Mouse (Mus musculus) limb, embryonic 11.5 days (tissue): Measurements from ENCODE around the gene Actn4. TPM values are rescaled to one million over a fixed set of nuclear protein-coding genes. Genes with fewer than 3 reads are reported as not detected.
A peak's percentile ranks its signal among the peaks of the same experiment; 100 is the strongest.

ENCODE experiments used
- ATAC-seq: fragments of 200-750 bp; cut with Nextera tagmentation; 2 replicates; pipeline ENCODE4 v1.8.0; 2017; ENCODE audit warnings: low read depth; ENCODE audit not compliant: insufficient number of reproducible peaks, low FRiP score, low TSS enrichment
- DNase-seq: peaks from one replicate; pipeline ENCODE4 v3.0.0-alpha.2; 2015; ENCODE audit warnings: low spot score
- H3K27ac ChIP-seq: fragments of 300-500 bp; sonication (generic); replicated peaks from 2 replicates; pipeline ENCODE4 v1.5.1; 2014; ENCODE audit warnings: low read depth, mild to moderate bottlenecking, low read length
- H3K27me3 ChIP-seq: fragments of 300-500 bp; sonication (generic); 2 replicates; pipeline ENCODE4 v1.6.1; 2014; ENCODE audit warnings: mild to moderate bottlenecking, low read length, mixed read lengths; ENCODE audit not compliant: control insufficient read depth, insufficient read depth
- H3K36me3 ChIP-seq: fragments of 300-500 bp; sonication (generic); 2 replicates; pipeline ENCODE4 v1.6.1; 2014; ENCODE audit warnings: mild to moderate bottlenecking, low read length, moderate library complexity, mixed read lengths; ENCODE audit not compliant: control insufficient read depth, insufficient read depth
- H3K4me1 ChIP-seq: fragments of 300-500 bp; sonication (generic); 2 replicates; pipeline ENCODE4 v1.6.1; 2014; ENCODE audit warnings: low read length, mixed read lengths; ENCODE audit not compliant: control insufficient read depth, insufficient read depth
- H3K4me2 ChIP-seq: fragments of 300-500 bp; sonication (generic); 2 replicates; pipeline ENCODE4 v1.6.1; 2014; ENCODE audit warnings: low read depth, mild to moderate bottlenecking, moderate library complexity; ENCODE audit not compliant: severe bottlenecking
- H3K4me3 ChIP-seq: fragments of 300-500 bp; sonication (generic); 2 replicates; pipeline ENCODE4 v1.5.1; 2014; ENCODE audit warnings: low read depth, low read length
- H3K9ac ChIP-seq: fragments of 300-500 bp; sonication (generic); 2 replicates; pipeline ENCODE4 v1.6.1; 2014; ENCODE audit warnings: mild to moderate bottlenecking, low read length
- H3K9me3 ChIP-seq: fragments of 300-500 bp; sonication (generic); 2 replicates; pipeline ENCODE4 v1.6.1; 2016; ENCODE audit warnings: low read length; ENCODE audit not compliant: control insufficient read depth
- WGBS: fragments of 180-500 bp; shearing (Covaris S2); extraction: QIAGEN DNeasy Blood & Tissue Kit; methylation state at CpG from one replicate; pipeline ENCODE4 v1.1.7; 2014; 5-methylcytosine and 5-hydroxymethylcytosine counted together
- polyA plus RNA-seq: library from polyadenylated mRNA; unstranded; fragments of >200 nt; fragmentation: Nextera tagmentation; extraction: Ambion mirVana; gene quantifications from 2 replicates; pipeline ENCODE4 v1.2.1, GENCODE M21; 2014

The Actn4 gene
- polyA plus RNA-seq, 1 experiment from 2014 or later, result 208 TPM

DNA sequence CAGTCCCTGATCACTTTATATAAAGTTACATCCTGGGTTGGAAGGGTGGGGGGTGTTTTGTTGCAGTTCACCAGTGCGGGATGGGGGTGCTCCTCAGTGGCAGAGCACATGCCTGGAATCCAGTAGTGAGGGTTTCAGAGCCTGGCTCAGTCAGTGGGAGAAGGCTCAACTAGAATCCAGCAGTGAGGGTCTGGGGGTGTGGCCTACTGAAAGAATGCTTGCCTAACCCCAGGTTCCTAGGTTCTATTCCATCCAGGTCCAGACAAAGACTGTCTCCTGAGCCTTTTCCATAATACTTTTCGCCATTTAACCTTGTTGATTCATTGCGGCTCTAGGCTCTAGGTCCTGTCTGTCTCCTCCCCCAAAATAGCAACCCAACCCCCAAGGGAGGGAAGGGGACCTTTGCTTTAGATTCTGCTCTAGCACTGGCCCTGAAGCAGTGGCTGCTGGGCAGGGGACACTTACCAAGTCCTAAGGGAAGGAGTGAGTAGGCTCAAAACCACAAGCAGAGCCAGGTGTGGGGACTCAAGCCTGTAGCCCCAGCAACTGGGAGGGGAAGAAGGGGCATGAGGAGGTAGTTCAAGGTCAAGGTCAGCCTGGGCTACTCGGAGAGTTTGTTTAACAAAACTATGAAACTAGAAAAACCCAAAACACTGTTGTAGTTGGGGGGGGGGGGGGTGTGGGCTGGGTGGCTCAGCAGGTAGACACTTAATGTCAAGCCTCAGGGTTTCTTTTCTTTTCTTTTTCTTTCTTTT, 4.8 kb upstream of the Actn4 start:
- 76% methylated on average over 4 of the region's 4 CpGs for WGBS

DNA sequence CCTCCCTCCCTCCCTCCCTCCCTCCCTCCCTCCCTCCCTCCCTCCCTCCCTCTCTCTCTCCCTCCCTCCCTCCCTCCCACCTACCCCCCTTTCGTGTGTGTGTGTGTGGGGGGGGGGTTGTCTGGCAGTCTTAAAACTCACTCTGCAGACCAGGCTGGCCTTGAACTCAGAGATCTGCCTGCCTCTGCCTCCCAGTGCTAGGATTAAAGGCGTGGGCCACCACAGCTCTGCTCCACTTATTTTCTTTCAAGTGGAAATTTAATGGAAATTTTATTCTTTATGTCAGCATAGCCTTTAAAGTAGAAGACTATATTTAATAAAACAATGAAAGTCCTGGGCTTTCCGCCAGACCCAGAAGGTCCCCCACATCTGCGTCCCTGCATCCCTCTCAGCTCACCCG, 4.0 kb upstream of the Actn4 start:
- Histone ChIP-seq H3K9me3 (no peaks in the 10 kb centered on the region), H3K36me3 (peaks cover 3% of the 10 kb centered on the region), H3K4me2 (no peak overlapping the region), H3K9ac (no peak overlapping the region), H3K4me1 (no peaks in the 10 kb centered on the region), H3K27ac (no peak overlapping the region), H3K27me3 (no peaks in the 10 kb centered on the region), H3K4me3 (no peak overlapping the region)
- WGBS, result 82% methylated on average over 5 of the region's 5 CpGs
- DNase-seq (no peak), ATAC-seq (no peak)

More for the DNA sequence above, 4.8 kb upstream of the Actn4 start:
- H3K4me3 ChIP-seq, result no peak overlapping the region
- no peak overlapping the region for H3K9ac ChIP-seq
- H3K4me2 ChIP-seq, result no peak overlapping the region
- H3K9me3 ChIP-seq, result no peaks in the 10 kb centered on the region
- DNase-seq (no peak), ATAC-seq (no peak)
- H3K36me3 ChIP-seq, result peaks cover 7% of the 10 kb centered on the region
- no peaks in the 10 kb centered on the region for H3K27me3 ChIP-seq
- no peaks in the 10 kb centered on the region for H3K4me1 ChIP-seq
- H3K27ac ChIP-seq, result no peak overlapping the region

DNA sequence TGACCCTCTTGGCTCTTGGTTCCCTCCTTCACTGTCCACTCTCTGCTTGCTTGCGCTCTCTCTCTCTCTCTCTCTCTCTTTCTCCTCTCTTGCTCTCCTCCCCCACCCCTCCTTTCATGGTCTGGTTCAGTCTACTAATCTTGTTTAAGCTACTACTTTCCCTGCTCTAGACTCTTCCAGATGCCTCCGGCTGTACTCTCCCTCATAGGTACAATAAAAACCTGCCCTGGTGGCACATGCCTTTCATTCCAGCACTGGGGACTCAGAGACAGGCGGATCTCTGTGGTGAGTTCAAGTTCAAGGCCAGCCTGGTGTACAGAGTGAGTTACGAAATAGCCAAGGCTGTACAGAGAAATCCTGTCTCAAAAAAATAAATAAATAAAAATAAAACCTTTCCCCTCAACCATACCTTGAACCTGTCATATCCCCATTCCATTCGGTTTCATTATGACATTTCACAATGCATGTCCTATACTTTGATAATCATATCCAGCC, 3.3 kb upstream of the Actn4 start:
- no peak overlapping the region for H3K4me3 ChIP-seq
- peaks cover 7% of the 10 kb centered on the region for H3K4me1 ChIP-seq
- no peak for DNase-seq
- no peaks in the 10 kb centered on the region for H3K9me3 ChIP-seq
- H3K36me3 ChIP-seq, result no peaks in the 10 kb centered on the region
- no peak overlapping the region for H3K4me2 ChIP-seq
- WGBS, result 74% methylated on average over 5 of the region's 5 CpGs
- no peaks in the 10 kb centered on the region for H3K27me3 ChIP-seq
- H3K9ac ChIP-seq, result no peak overlapping the region
- H3K27ac ChIP-seq, result no peak overlapping the region
- no peak for ATAC-seq

DNA sequence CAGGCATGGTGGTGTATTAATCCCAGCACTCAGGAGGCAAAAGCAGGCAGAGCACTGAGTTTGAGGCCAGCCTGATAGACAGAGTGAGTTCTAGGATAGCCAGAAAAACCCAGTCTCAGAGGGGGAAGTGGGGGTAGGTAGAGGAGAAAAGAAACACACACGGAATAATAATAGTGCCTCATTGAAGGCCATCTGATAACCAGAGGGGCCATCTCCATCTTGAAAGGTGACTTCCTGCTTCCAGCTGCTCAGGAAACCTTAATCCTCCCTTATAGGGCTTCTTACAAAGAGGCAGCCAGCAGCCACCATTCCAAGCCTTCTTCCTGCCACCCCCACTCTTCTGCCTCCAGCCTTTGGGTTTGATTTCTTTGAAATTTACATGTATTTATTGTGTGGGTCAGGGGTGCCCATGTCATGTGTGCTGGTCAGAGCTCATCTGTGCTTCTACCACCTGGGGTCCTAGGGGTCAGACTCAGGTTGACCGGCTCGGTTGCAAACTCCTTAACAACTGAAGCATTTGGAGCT, 1.3 kb upstream of the Actn4 start:
- no peaks in the 10 kb centered on the region for H3K27me3 ChIP-seq
- H3K27ac ChIP-seq, result no peak overlapping the region

DNA sequence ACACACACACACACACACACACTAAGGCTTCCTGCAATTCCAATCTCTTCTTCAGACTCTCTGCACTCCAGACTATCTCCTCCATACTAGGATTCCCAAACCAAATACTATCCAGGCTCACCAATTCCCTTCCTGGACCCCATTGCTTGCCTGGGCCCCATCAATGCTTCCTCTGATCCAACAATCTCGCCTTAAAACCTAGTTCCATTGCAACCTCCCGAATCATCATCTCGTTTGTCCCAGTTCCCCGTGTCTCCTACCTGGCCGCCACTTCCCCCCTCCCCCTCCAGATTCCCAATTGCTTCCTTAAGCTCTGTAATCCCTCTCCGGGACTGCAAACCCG, 585 bp downstream of the Actn4 start:
- DNase-seq (no peak), ATAC-seq (no peak)
- Histone ChIP-seq H3K4me3 (peak overlapping the region; percentile 89), H3K27me3 (no peaks in the 10 kb centered on the region), H3K9ac (peak overlapping the region; percentile 82), H3K9me3 (no peaks in the 10 kb centered on the region), H3K4me2 (peak overlapping the region; percentile 65), H3K27ac (no peak overlapping the region), H3K36me3 (no peaks in the 10 kb centered on the region), H3K4me1 (peaks cover 23% of the 10 kb centered on the region)
- under 1% methylated on average over 7 of the region's 7 CpGs for WGBS

More for the DNA sequence above, 1.3 kb upstream of the Actn4 start:
- Histone ChIP-seq H3K4me3 (no peak overlapping the region), H3K9ac (no peak overlapping the region), H3K4me2 (no peak overlapping the region), H3K4me1 (peaks cover 21% of the 10 kb centered on the region), H3K9me3 (no peaks in the 10 kb centered on the region), H3K36me3 (no peaks in the 10 kb centered on the region)
- WGBS, result 83% methylated on average over 3 of the region's 3 CpGs
- DNase-seq (no peak), ATAC-seq (no peak)

DNA sequence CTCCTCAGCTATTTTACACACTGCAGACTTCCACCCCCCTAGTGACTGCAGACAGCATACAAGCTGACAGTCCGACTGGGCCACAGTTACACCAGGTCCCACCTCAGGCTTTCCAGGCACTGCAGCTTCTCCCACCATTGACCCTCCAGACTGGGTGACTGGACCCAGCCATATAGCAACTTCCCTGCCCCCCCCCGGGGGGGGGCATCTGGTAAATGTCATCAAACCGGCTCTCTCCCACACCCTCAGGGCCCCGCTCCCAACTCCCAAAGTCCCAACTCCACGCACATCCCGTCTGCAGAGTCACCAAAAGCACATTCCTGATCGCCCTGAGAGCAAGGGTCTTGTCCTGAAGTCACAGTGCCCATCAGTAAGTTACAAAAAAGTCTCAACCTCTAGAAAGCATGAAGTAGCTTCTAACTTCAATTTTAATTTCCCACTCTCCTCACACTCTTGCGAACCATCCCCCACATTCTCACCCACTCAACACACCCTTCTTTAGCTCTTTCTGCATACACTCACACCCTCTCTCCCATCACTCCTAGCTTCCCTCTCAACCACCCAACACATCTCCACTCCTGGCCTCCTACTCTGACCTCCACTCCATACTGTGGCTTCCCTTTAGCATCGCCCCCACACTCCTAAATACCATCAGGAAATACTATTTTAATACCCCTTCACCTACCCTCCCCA, 1.6 kb downstream of the Actn4 start:
- DNase-seq, result no peak
- Histone ChIP-seq H3K9me3 (no peaks in the 10 kb centered on the region), H3K4me1 (peaks cover 24% of the 10 kb centered on the region), H3K36me3 (no peaks in the 10 kb centered on the region), H3K4me3 (peak overlapping the region; percentile 89), H3K4me2 (peak overlapping the region; percentile 65), H3K27me3 (no peaks in the 10 kb centered on the region), H3K27ac (no peak overlapping the region), H3K9ac (peak overlapping the region; percentile 82; the same call in 1 of the 2 replicates)
- WGBS, result 24% methylated on average over 9 of the region's 9 CpGs
- ATAC-seq, result no peak

DNA sequence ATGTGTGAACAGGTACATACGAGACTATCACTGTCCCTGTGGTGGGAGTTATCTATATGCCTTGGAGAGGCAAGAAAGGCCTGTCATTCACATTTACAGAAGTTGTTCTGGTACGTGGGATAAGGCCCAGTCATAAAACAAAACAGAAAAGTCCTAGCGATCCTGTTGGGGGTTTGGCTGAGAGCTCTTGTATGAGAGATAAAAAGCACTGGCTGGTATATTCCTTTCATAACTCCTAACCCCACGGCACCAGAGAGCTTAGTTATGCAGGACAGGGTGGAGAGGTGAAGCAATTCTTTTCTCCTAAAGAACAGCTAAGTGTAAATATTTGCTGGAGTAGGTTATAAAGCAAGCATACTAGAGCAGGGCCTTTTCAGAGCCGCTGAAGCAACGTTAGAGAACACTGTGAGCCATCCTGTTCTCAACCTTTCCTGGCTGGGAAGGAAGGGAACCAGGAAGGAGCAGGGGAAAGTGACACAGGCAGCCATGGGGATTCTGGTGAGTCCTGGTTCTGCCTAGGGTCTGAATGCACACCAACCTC, 2.6 kb downstream of the Actn4 start:
- H3K27ac ChIP-seq, result no peak overlapping the region

DNA sequence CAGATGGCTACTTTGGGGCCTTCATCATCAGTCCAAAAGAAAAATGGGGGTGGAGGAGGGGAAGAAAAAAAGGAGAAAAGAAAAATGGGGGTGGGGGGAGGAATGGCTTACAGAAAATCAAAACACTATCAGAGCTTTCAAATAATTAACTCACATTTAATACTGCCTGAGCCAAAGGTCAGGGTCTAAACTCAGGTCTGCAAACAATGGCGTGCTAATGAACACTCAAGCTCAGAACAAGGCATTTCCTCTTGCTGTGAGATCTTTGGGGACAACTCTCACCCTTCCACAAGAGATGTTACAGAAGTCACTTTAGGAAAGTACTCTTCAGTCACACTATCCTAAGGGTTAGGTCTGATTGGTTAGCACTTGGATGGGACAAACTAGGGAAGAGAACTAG, 3.4 kb downstream of the Actn4 start:
- Histone ChIP-seq H3K9ac (no peak overlapping the region), H3K4me3 (no peak overlapping the region)

More for the DNA sequence above, 2.6 kb downstream of the Actn4 start:
- Histone ChIP-seq H3K9me3 (no peaks in the 10 kb centered on the region), H3K4me1 (peaks cover 28% of the 10 kb centered on the region), H3K4me2 (peak overlapping the region; percentile 65), H3K27me3 (no peaks in the 10 kb centered on the region), H3K4me3 (peak overlapping the region; percentile 89), H3K9ac (peak overlapping the region; percentile 18; the same call in 1 of the 2 replicates), H3K36me3 (no peaks in the 10 kb centered on the region)
- 51% methylated on average over 6 of the region's 6 CpGs for WGBS
- no peak for ATAC-seq
- no peak for DNase-seq

More for the DNA sequence above, 3.4 kb downstream of the Actn4 start:
- Histone ChIP-seq H3K4me2 (peak overlapping the region; percentile 65; the same call in 1 of the 2 replicates), H3K27ac (no peak overlapping the region), H3K4me1 (peaks cover 33% of the 10 kb centered on the region), H3K9me3 (no peaks in the 10 kb centered on the region), H3K36me3 (no peaks in the 10 kb centered on the region), H3K27me3 (no peaks in the 10 kb centered on the region)
- DNase-seq (no peak), ATAC-seq (no peak)
- WGBS, result 45% methylated on average over 1 of the region's 1 CpGs
